Mouse (Mus musculus) gastrocnemius, postnatal 4 days (tissue): ENCODE data around the gene Vwa5b2. TPM values are rescaled to one million over a fixed set of nuclear protein-coding genes. Genes with fewer than 3 reads are reported as not detected.

ENCODE experiments used
- DNase-seq, 2 experiments: peaks; one replicate each; pipeline ENCODE4 v3.0.0; 2021 to 2022; ENCODE audit warnings: low spot score in 2 of 2, mixed read lengths in 2 of 2
- total RNA-seq, 2 experiments: library from RNA; stranded (reverse); gene quantifications; 2 replicates each; pipeline ENCODE4 v1.2.3; 2021

Vwa5b2 gene
- total RNA-seq, 2 experiments from 2014 or later: 0.05 to 0.66 TPM

DNA sequence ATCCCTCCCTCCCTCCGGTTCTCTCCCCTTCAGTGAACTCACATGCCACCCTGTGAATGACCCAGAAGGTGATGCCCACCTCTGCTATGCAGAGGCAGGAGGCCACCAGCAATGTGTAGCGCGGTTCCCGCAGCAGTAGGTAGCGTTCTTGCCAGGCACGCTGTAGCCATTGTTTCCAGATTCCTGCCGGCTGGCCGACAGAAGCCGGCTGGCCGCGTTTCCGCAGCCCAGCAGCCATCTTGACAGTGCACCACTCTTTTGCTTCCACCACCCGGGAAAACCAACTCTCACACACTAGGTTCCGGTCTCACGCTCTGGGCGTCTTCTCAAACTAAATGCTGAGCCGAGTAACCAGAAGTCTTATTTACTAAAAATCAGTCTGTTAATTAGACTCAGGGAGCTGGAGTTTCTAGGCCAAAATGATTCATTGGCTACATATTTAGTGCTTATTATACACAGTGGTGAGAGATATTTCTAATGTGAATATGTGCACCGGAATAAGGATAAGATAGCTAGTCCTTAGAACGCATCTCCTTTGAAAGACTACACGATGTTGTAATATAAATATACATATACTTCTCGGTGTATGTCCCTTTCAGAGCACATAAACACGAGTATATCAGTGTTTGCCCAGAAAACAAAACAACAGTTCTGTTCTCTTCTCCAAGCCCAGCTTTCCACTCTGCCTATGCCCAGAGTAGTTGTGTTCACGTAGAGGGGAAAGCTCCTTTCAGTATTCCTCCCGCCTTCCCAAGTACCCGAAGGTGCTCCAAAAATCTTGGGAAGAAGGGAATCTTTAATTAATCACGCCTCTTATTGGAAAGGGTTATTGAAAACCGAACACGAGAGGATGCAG lies 21.5 kb downstream of the Vwa5b2 start:
- DNase-seq: peak in 1 of 2 experiments; percentile 71

DNA sequence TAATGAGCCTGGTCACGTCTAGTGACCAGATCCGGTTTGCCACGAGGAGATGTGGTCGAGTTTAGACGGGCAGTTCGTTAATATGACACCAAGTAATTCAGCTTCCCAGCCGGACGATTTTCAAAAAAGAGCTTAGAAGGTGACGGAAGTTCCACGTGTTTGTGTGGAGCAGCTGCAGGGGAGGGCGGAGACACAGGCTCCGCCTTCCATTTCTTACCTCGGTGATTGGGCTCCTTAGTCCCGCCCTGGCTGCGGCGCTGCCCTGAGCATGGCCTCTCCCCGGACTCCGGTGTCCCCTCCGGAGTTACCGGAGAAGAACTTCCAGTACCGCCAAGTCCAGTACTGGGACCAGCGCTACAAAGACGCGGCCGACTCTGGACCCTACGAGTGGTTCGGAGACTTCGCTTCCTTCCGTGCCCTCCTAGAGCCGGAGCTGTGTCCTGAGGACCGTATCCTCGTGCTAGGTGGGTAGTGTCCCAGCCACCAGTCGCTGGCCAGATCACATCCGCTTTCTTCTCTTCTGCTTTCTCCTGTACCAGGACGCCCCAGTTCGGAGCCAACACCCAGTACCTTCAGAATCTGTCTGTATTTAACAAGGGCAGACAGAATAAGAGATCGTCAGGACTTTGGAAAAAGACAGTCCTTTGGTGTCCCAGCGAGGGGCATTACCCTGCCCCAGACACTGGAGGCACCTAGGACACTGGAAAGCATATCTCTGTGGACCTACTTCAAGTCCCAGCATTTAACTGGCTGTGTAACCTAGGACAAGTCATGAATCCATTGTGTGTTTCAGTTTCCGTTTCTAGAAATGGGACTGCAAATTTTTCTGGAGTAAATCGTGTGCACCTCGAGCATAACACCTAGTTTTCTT lies 22.3 kb downstream of the Vwa5b2 start, which contains the start of the genes Eef1akmt4, Gm49333 and Alg3:
Gene Eef1akmt4, plus strand, starts transcription at position 237 of the 871 bp plus-strand sequence.
Gene Gm49333, plus strand, starts transcription at position 254 of the 871 bp plus-strand sequence.
Gene Alg3, minus strand, starts transcription at position 379 of the 871 bp plus-strand sequence.
- peak; percentile 63 to 85 for DNase-seq

DNA sequence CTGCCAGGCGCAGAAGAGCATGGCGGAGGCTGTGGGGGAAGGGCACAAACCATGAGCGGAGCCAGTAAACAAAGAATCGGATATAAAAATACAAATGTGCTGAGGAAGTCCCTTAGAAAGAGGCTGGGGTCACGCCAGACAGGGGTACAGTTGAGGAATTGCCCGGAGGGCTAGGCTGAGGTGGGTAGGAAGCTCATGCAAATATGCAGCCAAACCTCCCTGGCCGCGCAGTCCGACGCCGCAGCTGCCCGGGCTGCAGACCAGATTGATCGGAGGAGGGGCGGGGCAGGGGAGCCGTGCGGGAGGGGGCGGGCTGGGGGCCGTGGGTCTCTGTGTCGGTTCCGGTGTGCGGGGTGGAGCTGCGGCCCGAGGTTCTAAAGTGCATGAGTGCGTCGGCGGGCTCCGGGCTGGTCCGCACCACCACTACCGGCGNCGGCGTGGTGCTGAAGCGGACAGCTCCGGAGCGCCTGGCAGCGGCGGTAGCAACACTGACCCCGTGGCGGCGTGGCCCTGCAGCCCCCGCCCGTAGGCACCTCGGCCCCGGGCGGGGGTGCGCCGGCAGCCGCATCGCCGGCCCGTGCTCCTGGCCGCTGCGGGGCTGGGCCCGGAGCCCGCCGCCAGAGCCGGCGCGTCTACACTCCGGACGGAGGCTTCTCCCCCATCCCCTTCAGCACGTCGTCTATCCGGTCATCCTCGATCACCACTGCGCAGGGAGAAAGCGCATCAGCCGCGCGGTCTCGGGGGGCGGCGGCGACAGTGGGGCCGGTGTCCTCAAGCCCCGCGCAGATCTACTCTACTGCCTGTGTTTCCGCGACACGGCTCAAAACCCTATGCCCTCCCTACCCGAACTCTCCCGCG lies 30.5 kb downstream of the Vwa5b2 start:
- DNase-seq: peak in 1 of 2 experiments; percentile 39

DNA sequence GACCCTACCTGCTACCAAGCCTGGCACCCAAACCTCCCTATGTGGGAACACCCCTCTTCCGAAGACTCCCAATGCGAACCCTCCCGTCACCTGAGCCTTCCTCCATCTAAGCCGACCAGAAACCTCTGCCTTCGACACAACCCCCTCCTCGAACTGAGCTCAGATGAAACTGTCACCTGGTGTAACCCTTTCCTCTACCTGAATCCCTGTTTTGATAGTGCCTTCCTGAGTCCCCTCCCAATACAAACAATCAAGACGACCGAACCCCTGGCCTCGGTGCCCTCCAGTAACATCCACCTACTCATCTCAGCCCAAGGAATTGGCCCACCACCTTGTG lies 31.1 kb downstream of the Vwa5b2 start:
- no peak for DNase-seq

DNA sequence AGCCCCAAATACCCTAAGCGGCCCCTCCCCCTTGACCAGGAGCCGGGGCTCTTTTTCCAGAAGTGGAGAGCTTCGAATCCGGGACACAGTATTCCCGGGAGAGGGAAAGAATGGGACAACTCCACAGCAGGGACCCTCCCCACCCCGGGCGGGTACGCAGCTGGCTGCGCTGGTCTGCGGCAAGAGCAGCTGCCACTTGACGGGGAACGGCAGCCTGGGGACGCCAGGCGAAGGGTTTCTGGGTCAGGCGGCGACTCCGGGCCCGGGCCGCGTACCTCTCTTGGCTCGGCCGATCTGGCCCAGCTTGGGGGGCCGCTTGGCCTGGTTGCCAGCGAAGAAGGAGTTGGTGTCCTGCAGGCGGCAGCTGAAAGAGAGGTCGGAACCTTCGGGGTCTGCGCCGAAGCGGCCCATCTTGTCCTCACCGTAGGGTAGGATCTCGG lies 31.5 kb downstream of the Vwa5b2 start:
- DNase-seq: peak in 1 of 2 experiments; percentile 25

DNA sequence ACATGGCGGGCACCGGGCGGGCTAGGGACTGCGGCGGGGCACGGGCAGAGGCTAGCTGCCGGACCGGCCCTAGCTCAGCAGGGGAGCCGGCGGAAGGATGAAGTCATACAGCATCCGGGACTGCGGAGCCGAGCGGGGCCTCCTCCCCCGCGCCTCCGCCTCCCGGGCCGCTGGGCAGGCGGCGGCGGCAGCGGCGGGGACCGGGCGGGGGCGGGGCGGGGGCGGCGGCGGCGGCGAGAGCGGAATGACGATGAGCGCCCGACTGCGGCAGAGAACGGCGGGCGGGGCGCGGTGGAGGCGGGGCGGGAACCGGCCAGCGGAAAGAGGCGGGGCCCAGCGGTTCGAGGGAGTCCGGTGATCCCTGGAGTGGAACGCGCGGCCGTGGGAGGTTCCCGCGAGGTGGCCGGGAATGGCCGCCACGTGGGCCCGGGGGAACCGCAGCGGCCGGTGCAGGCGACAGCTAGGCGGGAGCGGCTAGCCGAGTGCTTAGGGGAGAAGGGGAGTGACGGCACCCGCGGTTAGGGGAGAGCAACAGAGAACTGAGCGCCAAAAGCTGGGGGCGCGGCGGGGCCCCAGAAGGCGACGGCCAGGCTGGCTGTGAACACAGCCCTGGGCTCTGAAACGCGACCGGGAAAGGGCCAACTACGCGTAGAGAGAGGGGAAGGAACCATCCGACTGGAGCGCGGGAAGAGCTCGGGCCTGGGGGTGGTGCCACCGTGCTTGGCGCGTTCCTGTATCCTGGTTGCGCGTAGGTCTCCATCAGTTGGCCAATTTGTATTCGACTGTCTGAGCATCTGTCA lies 32.1 kb downstream of the Vwa5b2 start, which contains the start of gene Camk2n2:
Gene Camk2n2, minus strand, starts transcription at position 97 of the 800 bp plus-strand sequence.
- DNase-seq: peak; percentile 37 to 46

DNA sequence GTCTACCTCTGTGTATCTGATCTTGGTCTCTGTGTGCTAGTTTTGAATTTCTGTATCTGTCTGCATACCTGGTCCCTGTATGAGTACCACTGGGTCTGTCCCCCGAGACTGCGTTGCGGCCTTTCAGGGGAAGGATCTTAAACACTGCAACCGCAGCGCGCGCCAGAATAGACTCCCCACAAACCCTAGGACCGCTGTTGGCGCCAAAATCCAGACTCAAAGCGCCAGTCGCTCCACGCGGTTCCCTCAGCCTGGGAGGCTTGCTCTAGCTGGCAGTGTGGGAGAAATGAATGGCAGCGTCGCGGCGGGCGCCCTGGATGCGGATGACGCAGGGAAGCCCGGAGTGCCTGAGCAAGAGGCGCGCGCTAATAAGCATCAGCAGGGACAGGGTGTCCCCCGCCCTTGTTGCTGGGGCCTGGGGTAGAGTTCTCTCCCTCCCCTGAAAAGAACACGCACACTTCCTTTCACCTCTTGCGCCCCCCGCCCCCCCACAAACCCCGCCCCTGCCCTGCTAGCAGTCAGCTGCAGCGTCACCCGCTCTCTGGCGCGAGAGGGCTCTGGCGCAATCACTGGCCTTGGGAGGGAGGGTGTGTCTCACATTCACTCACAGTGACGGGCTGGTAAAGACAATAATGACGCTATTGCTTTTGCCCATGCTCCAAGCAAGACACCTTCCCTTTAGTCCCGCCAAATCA lies 32.9 kb downstream of the Vwa5b2 start:
- DNase-seq: peak in 1 of 2 experiments; percentile 31

DNA sequence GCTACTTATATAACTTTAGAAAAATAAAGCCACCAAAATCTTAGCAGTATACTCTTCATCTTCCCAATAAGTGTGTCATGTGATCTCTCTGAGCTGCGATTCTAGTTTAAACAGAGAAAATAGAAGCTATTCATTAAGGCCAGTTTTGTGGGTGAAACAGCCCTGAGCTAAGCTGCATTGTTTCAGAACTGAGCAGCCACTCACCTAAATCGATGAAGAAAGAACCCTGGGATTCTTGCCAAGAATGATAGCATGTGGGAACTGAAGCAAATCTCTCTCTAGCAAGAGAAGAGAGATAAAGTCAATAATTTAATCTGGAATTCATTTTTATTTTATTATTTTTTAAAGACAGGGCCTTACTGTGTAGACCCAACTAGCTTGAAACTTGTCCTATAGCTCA lies 33.9 kb downstream of the Vwa5b2 start:
- no peak for DNase-seq

DNA sequence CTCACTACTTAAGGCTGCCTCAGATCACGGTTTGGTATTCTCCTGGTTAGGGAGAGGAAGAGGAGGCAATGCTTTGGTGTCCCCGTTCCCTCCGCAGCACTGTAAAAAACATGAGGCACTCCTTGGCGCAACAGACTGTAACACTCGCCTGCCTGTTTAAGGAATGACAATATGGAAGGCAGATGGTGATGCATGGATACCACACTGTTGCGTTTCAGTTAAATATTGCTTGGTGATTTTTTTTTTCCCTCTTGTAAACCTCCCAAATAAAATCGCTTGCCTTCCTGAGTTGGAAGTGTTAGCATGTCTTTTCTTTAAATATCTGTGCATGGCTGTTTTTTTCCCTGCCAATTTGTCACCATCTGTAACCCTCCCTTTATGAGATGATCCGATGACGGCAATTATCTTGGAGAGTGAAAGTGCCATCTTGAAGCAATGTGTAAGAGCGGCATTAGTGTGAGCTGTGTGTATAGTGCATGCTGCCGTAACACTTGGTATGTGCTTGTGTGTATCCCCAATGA lies 39.7 kb downstream of the Vwa5b2 start:
- DNase-seq: no peak

DNA sequence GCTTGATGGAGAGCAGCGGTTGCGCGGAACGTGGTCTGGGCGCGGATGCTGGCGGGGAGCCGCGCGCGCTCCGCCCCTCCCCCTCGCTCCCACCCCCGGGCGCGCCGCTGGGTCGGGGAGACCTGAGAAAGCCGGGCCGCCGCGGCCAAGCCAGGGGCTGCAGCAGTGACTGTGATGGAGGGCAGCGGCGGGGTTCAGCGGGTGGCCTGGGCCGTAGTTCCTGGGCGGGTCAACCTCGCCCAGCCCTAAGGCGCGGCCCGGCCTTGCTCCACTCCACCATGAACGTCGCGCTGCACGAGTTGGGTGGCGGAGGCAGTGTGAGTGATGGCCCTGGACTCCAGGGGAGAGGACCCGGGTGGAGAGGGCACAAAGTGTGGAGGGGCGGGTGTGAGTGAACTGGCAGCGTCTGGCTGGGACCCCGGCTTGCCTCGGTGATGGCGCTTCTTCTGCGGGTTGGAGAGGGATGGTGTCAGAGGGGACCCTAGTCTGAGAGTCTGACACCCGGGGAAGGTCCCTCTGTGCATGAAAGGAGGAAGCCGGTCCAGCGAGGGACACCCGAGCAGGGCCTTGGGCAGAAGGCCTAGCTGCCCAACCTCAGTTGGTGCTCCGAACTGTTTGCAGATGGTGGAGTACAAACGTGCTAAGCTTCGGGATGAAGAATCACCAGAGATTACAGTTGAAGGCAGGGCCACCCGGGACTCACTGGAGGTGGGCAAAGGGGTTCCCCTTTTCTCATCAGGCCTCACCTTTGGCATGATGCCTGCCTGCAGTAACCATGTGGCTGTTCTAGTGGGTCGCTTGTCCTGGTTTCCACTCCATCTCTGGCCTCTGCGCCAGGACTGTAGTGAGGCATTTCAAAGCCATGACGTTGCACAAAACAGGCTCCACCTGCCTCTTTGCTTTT lies 40.7 kb downstream of the Vwa5b2 start, which contains the start of gene Ece2:
Gene Ece2, plus strand, starts transcription at position 98 of the 904 bp plus-strand sequence.
- DNase-seq: no peak

DNA sequence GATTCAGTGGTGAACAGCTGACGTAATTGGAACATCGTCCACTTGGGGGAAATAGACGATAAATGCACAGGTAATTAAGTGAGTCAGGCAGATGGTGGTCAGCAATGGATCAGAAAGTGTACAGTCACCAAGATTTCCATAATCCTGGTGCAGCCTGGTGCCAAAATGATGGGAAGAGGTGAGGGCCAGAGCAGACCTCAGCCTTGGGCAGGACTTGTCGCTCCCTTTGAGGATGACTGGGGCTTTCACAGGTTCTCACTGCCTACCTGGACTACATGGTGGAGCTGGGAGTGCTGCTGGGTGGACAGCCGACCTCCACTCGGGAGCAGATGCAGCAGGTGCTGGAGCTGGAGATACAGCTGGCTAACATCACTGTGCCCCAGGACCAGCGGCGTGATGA lies 48.1 kb downstream of the Vwa5b2 start:
- DNase-seq: no peak

DNA sequence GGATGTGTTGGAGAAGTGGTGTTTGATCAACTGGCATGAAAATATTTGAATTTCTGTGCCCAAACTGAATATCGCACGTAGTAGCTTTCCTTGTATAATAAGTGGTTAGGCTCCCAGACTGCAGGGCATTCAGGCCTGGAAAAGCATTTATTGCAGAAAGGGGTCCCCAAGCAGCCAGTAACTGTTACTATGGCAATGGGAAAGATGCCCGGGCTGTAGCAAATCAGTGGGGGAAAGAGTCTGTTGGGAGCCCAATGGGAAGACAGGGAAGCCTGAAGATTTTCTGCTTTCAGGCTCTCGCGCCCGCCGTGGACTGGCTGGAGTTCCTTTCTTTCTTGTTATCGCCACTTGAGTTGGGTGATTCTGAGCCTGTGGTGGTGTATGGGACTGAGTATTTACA lies 49.1 kb downstream of the Vwa5b2 start:
- no peak for DNase-seq

DNA sequence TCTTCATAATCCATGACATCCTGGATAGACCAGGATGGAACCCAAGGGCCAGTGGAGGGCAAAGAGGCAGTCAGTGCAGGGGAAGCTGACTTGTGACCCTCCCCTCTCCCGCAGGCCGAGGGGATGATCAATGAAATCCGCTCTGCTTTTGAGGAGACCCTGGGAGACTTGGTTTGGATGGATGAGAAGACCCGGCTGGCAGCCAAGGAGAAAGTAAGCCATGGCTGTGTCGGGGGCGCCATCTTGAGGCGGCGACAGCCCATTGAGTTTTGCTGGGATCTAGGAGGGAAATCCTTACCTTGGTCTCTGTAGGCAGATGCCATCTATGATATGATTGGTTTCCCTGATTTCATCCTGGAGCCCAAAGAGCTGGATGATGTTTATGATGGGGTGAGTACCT lies 52.9 kb downstream of the Vwa5b2 start:
- DNase-seq: peak; percentile 41 to 76

DNA sequence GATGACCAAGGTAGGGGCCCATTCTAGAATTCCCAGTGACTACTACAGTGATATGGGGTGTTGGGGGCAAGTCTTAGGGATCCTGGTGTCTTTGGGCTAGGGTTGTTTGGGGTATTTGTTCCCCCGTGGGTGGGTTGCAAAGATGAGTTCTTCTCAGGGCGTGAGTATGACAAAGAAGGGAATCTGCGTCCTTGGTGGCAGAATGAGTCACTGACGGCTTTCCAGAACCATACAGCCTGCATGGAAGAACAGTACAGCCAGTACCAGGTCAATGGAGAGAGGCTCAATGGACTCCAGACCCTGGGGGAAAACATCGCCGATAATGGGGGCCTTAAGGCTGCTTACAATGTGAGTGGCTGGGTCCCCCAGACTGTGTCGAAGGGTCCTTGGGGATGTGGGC lies 54.6 kb downstream of the Vwa5b2 start:
- no peak for DNase-seq

DNA sequence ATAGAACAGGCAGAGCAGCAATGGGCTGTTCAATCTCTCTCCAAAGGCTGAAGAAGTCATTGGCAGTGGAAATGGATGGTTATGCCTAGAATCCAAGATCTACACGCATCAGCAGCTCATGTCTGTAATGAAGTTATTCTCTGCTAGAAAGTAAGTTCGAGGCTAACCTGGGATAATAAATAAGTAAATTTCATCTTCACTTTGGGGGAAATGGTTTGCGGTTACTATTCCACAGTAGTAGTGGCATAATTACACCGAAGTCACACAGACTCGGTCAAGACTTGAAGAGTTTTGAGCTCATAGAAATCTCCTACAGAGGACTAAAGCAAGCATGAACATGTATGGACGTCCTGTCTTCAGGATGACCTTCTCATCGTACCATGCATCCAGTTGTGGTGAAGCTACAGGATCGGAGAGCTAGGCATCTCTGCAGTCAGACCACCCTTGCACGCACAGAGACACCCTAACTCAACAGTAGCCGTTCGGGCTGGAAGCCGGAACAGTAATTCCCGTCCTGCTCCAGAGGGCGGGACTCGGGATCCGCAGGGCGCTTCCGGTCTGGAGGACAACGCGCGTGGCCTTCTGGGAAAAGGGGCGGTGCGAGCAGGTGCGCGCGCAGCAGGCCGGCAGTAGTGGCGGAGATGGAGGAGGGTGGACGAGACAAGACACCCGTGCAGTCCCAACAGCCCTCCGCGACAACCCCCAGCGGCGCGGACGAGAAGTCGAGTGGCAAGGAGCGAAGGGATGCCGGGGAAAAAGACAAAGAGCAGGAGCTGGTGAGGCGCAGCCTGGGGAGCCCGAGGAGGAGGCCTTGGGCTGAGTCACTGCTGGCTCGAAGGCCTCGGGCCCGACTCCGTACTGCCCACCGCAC lies 62.0 kb downstream of the Vwa5b2 start, which contains the start of gene Psmd2:
Gene Psmd2, plus strand, starts transcription at position 577 of the 871 bp plus-strand sequence.
- DNase-seq: peak; percentile 96 to 98

DNA sequence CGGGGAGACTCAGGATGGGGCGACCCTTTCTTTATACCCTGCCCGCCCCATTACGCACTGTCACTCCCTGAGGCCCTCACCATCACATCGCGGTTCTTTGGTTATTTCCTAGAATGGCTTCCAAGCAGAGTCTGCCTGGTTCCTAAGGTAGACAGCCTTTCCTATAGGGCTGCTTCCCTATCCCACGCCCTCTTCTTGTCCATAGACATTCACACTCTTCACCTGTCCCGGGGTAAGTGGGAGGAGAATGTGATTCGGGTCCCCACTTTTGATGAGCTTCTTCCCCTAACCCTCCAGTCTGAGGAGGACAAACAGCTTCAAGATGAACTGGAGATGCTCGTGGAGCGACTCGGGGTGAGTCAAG lies 62.7 kb downstream of the Vwa5b2 start:
- no peak for DNase-seq

DNA sequence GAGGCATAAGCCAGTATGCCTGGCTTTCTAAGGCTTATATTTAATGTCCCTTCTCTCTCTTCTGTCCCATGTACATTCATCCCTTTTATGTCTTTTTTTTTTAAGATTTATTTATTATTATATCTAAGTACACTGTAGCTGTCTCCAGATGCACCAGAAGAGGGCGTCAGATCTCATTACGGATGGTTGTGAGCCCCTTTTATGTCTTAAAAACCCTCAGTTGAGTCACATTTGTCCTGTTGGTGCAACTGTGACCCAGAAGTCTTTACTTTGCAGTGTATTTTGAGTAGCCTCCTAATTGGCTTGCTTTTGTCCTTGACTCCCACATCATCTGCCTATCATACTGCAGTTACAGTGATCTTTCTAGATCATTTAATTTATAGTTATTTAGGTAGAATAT lies 64.0 kb downstream of the Vwa5b2 start:
- no peak for DNase-seq
